Mouse (Mus musculus) neural tube, embryonic 13.5 days (tissue): ENCODE data around the gene Rbm17. TPM values are rescaled to one million over a fixed set of nuclear protein-coding genes. Genes with fewer than 3 reads are reported as not detected.

Experiments
- ATAC-seq: fragments of 200-750 bp; cut with Nextera tagmentation; 2 replicates; pipeline ENCODE4 v1.8.0; 2017; ENCODE audit warnings: low read depth, mild to moderate bottlenecking, moderate TSS enrichment, moderate library complexity
- H3K27ac ChIP-seq: fragments of 300-500 bp; sonication (generic); replicated peaks from 2 replicates; pipeline ENCODE4 v1.5.1; 2015; ENCODE audit warnings: moderate library complexity, mild to moderate bottlenecking, inconsistent platforms
- H3K27me3 ChIP-seq: fragments of 300-500 bp; sonication (generic); 2 replicates; pipeline ENCODE4 v1.6.1; 2015; ENCODE audit warnings: mild to moderate bottlenecking, inconsistent platforms
- H3K36me3 ChIP-seq: fragments of 300-500 bp; sonication (generic); 2 replicates; pipeline ENCODE4 v1.6.1; 2015; ENCODE audit warnings: mild to moderate bottlenecking, inconsistent platforms
- H3K4me1 ChIP-seq: fragments of 300-500 bp; sonication (generic); replicated peaks from 2 replicates; pipeline ENCODE4 v1.6.1; 2015; ENCODE audit warnings: inconsistent platforms
- H3K4me2 ChIP-seq: fragments of 300-500 bp; sonication (generic); 2 replicates; pipeline ENCODE4 v1.6.1; 2015; ENCODE audit warnings: inconsistent platforms, mild to moderate bottlenecking, moderate library complexity
- H3K4me3 ChIP-seq: fragments of 300-500 bp; sonication (generic); 2 replicates; pipeline ENCODE4 v1.5.1; 2015; ENCODE audit warnings: mild to moderate bottlenecking, inconsistent platforms
- H3K9ac ChIP-seq: fragments of 300-500 bp; sonication (generic); 2 replicates; pipeline ENCODE4 v1.6.1; 2015; ENCODE audit warnings: moderate library complexity, mild to moderate bottlenecking, inconsistent platforms
- H3K9me3 ChIP-seq: fragments of 300-500 bp; sonication (generic); 2 replicates; pipeline ENCODE4 v1.6.1; 2016; ENCODE audit warnings: inconsistent platforms
- WGBS: fragments of 180-500 bp; shearing (Covaris S2); methylation state at CpG from one replicate; pipeline ENCODE4 v1.1.7; 2015; 5-methylcytosine and 5-hydroxymethylcytosine counted together
- polyA plus RNA-seq: library from polyadenylated mRNA; unstranded; fragments of >200 nt; fragmentation: Nextera tagmentation; extraction: Ambion mirVana; gene quantifications from 2 replicates; pipeline ENCODE4 v1.2.1, GENCODE M21; 2015

Gene Rbm17
- polyA plus RNA-seq = 131 and 136 TPM in 2 replicates

DNA sequence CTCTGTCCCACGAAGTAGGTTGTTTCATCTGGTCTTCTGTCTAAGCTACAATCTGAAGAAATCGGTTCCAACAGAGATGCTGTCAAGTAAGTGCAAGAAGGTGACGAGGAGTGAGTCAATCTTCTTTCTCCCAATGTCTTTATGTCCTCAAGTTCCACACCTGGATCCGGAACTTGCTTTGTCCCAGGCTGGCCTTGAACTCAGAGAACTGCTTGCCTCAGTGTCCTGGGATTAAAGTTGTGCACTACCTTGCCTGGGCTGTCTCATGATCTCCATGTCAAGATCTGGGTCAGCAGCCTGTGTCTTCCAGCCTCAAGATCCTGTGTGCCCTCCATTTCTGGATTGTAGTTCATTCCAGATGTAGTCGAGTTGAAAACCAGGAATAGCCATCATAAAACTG is at the start of gene Rbm17:
Gene Rbm17 (minus strand): TSS at position 101 of the 400 bp plus-strand sequence.
- Histone ChIP-seq H3K9me3 (no peaks in the 10 kb centered on the region), H3K9ac (peak within 1 kb of the TSS; percentile 98), H3K4me2 (peak within 1 kb of the TSS; percentile 73), H3K27ac (peak within 1 kb of the TSS; percentile 81), H3K36me3 (peaks cover 16% of the 10 kb centered on the region), H3K4me1 (peaks cover 15% of the 10 kb centered on the region), H3K27me3 (no peaks in the 10 kb centered on the region), H3K4me3 (peak within 1 kb of the TSS; percentile 95)
- 86% methylated on average over 5 of the region's 5 CpGs for WGBS
- no peak for ATAC-seq

DNA sequence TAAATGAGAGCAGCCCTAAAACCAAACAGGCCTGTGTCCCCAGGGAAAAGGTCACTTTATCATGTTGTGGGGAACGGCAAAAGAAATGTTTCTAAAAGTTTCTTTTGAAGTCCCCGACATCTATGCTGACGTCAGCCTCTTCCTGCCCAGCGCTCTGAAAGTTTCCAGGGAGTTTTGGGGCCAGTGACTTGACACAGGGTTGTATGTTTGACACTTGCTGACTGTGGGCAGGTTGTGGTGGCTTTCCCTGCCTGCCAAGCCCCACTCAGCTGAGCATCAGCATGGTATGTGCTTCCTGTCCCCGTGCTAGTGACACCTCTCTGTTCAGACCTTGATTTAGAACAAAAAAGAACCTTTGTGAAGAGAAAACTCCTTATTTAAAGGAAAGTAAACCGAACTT is 49.4 kb upstream of the Rbm17 start:
- Histone ChIP-seq H3K9ac (no peak overlapping the region), H3K4me2 (no peak overlapping the region), H3K36me3 (no peaks in the 10 kb centered on the region), H3K9me3 (no peaks in the 10 kb centered on the region), H3K4me1 (no peaks in the 10 kb centered on the region), H3K27me3 (no peaks in the 10 kb centered on the region), H3K4me3 (no peak overlapping the region), H3K27ac (no peak overlapping the region)
- no peak for ATAC-seq
- WGBS = 66% methylated on average over 6 of the region's 6 CpGs

DNA sequence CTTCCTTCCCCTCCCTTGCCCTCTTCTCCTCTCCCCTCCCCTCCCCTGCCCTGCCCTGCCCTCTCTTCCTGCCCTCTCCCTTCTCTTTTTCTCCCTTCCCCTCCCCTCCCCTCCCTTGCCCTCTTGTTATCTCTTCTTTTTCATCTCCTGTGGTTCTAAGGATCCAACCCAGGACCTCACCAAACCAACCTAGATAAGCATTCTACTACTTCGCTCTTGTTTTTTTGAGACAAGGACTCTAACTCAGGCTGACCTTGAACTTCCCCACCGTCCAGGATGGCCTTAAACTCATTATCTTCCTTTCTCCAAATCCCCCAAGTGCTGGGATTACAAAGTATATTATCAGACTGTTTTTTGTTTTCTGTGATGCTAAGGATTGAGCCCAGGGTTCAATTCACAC is 48.8 kb upstream of the Rbm17 start:
- Histone ChIP-seq H3K9me3 (no peaks in the 10 kb centered on the region), H3K36me3 (no peaks in the 10 kb centered on the region), H3K4me1 (no peaks in the 10 kb centered on the region), H3K4me3 (no peak overlapping the region), H3K27me3 (no peaks in the 10 kb centered on the region), H3K4me2 (no peak overlapping the region), H3K9ac (no peak overlapping the region), H3K27ac (no peak overlapping the region)
- ATAC-seq = no peak
- 75% methylated on average over 2 of the region's 2 CpGs for WGBS

DNA sequence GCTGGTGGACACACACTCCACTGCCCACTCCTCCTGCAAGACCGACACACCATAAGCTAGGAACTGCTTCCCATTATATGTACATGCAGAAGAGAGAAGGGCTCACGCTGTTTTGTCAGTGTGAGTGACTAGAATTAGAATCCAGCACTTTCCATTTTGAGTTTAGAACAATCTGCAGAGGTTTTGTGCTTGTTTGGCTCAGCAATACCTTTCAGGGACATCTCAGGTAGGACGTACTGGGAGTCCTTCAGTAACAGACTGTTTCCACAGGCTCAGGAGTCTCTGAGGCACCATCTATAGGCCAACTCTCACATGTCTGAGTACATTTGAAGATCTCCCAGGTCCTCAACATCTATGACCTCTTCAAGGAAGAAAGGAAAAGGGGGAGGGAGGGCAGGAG is 48.2 kb upstream of the Rbm17 start:
- no peak for ATAC-seq
- Histone ChIP-seq H3K27me3 (no peaks in the 10 kb centered on the region), H3K36me3 (no peaks in the 10 kb centered on the region), H3K4me3 (no peak overlapping the region), H3K27ac (no peak overlapping the region), H3K9ac (no peak overlapping the region), H3K4me2 (no peak overlapping the region), H3K4me1 (no peaks in the 10 kb centered on the region), H3K9me3 (no peaks in the 10 kb centered on the region)
- 88% methylated on average over 3 of the region's 3 CpGs for WGBS

DNA sequence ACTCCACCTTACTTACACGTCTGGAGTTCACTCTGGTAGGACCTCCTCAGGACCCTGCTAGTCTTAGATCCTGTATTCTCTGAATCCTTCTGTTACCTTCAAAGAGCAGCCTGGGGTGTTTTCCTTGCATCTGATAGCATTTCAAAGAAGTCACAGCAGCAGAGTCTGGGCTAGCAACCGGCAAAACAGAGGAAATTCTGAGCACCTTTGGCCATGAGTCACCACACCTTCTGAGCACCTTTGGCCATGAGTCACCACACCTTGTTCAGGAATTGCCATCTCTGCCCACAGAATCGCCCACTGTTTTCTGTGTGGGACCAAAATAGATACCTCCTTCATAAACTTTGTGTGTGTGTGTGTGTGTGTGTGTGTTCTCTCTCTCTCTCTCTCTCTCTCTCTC is 47.5 kb upstream of the Rbm17 start:
- Histone ChIP-seq H3K4me2 (no peak overlapping the region), H3K9ac (no peak overlapping the region), H3K9me3 (no peaks in the 10 kb centered on the region), H3K4me1 (no peaks in the 10 kb centered on the region), H3K27ac (no peak overlapping the region), H3K36me3 (no peaks in the 10 kb centered on the region), H3K27me3 (no peaks in the 10 kb centered on the region), H3K4me3 (no peak overlapping the region)
- 57% methylated on average over 3 of the region's 3 CpGs for WGBS
- no peak for ATAC-seq

DNA sequence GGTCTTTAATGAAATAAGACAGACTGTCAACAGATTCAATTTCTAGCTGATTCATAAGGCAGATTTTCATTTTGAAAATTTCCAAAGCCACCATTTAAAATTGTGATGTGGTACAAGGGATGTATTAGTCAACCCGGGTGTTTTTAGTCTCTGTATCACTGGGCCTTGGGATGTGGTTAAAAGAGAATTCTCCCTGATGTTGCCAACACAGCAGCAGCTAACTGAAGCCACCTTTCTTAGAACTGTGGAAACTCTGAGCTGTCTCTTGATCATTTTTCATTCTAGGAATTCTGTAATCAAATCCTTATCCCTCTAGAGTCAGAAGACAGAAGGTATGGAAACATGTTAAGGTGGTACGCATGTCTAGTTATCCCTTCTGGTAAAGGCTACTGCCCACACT is 41.3 kb upstream of the Rbm17 start:
- 88% methylated on average over 2 of the region's 2 CpGs for WGBS
- Histone ChIP-seq H3K9ac (no peak overlapping the region), H3K27me3 (no peaks in the 10 kb centered on the region), H3K27ac (no peak overlapping the region), H3K4me1 (no peaks in the 10 kb centered on the region), H3K9me3 (no peaks in the 10 kb centered on the region), H3K4me2 (no peak overlapping the region), H3K4me3 (no peak overlapping the region), H3K36me3 (no peaks in the 10 kb centered on the region)
- no peak for ATAC-seq

DNA sequence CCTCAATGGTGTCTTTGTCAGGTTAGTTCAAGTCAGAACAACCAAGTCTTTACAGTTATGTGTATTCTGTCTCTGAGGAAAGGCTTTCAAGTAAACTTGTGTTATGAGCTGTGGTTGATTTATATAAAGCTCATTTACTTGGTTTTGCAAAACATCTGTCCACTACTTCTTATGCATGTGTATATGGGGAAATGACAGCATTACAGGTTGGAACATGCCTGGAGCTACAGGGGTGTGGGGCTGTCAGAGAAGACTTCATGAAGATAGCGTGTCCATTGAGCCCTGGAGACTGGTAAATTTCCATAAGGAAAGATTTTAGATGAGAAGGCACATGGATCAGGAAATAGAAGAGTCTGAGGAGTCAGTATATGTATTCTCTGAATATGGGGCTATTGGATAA is 40.1 kb upstream of the Rbm17 start:
- H3K4me1 ChIP-seq = no peaks in the 10 kb centered on the region
- H3K36me3 ChIP-seq = no peaks in the 10 kb centered on the region
- WGBS = 91% methylated on average over 1 of the region's 1 CpGs
- no peaks in the 10 kb centered on the region for H3K27me3 ChIP-seq
- H3K4me3 ChIP-seq = no peak overlapping the region
- no peak overlapping the region for H3K27ac ChIP-seq
- no peak overlapping the region for H3K9ac ChIP-seq
- H3K9me3 ChIP-seq = no peaks in the 10 kb centered on the region
- H3K4me2 ChIP-seq = no peak overlapping the region
- no peak for ATAC-seq

DNA sequence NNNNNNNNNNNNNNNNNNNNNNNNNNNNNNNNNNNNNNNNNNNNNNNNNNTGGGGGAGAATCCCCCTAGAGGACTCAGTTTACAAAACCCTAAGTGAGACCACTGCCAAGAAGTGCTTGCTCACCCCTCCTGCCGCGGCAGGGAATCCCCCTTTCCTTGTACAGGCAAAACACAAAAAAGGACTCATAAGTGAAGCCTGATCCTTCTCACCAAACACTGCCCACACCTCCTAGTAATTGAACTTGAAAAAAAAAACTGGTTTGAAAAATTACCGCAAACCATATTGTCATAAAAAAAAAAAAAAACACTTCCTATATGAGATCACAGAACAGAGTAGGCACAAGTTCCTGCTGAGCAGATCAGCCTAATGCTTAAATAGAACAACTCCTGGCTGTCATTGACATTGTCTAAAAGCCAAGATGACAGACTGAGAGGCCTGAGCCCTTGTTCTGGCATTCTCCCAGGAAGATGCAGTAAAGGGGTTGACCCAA is 38.5 kb upstream of the Rbm17 start, which contains the start of gene Il2ra:
Gene Il2ra (plus strand): TSS at position 357 of the 491 bp plus-strand sequence.
- Histone ChIP-seq H3K9ac (no peak within 1 kb of the TSS), H3K4me1 (no peaks in the 10 kb centered on the region), H3K9me3 (no peaks in the 10 kb centered on the region), H3K36me3 (no peaks in the 10 kb centered on the region), H3K27me3 (no peaks in the 10 kb centered on the region), H3K4me2 (no peak within 1 kb of the TSS), H3K4me3 (no peak within 1 kb of the TSS), H3K27ac (no peak within 1 kb of the TSS)
- WGBS = 90% methylated on average over 3 of the region's 3 CpGs
- no peak for ATAC-seq

DNA sequence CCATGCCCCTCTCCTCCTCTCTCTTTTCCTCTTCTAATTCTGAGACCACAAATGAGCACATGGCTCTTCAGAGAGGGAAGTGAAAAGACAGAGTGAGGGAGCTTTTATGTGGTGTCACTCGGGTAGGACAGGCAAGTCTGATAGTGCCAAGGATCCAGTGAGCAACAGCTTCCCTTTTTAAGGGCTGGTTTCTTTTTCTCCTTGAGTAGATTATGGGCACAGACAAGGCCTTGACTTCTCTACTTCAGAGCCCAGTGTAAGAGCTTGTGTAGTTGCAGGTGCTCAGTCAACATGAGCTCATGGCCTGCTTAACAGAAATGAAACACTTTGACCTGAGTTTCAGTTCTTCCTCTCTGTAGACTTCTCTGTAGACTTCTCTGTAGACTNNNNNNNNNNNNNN is 33.2 kb upstream of the Rbm17 start:
- no peaks in the 10 kb centered on the region for H3K9me3 ChIP-seq
- no peak overlapping the region for H3K4me3 ChIP-seq
- WGBS = 83% methylated on average over 1 of the region's 1 CpGs
- no peaks in the 10 kb centered on the region for H3K4me1 ChIP-seq
- no peak overlapping the region for H3K9ac ChIP-seq
- ATAC-seq = no peak
- H3K27ac ChIP-seq = no peak overlapping the region
- no peaks in the 10 kb centered on the region for H3K27me3 ChIP-seq
- H3K36me3 ChIP-seq = no peaks in the 10 kb centered on the region
- no peak overlapping the region for H3K4me2 ChIP-seq

DNA sequence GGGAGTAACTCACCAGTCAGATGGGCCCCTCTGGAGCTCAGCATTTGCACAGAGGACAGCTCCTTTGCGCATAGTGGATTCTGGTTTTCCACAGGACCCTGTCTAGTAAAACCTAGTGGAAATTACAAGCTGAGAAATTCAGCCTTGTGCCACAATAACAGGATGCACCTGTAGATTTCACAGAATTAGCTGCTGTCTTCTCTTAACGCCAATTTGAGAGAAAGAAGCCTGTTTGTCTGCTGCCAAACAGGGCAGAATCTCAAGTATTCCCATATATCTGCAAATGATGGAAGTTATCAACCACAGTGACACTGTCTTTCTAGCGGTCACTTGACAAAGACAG is 32.2 kb upstream of the Rbm17 start:
- Histone ChIP-seq H3K9ac (no peak overlapping the region), H3K27ac (no peak overlapping the region), H3K9me3 (no peaks in the 10 kb centered on the region), H3K4me2 (no peak overlapping the region), H3K27me3 (no peaks in the 10 kb centered on the region), H3K4me1 (no peaks in the 10 kb centered on the region), H3K36me3 (no peaks in the 10 kb centered on the region), H3K4me3 (no peak overlapping the region)
- ATAC-seq = no peak
- 78% methylated on average over 3 of the region's 3 CpGs for WGBS

DNA sequence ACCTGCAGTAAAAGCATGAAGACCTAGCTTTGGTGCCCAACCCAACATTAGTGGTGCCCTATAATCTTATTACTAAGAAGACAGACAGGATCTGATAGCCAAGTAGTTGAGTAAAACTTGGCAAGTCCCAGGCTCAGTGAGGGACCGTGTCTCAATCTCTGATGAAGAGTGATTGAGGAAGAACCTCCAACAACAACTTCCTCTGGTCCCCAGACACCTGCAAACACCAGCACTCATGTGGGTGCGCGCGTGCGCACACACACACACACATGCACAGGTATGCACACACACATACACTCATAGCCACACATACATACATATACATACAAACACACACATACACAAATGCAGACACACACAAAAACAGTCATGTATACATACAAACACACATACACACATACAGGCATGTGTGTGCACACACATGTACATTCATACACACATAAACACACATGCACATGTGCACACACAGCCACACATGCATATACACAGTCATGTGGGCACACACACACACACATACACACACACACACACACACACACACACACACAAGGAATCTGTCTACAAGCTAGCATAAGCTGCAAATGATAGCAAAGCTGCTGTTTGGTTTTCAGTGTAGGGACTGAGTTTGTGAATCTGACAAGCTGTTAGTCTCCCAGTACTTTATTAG is 31.7 kb upstream of the Rbm17 start:
- no peak for ATAC-seq
- Histone ChIP-seq H3K9me3 (no peaks in the 10 kb centered on the region), H3K4me1 (no peaks in the 10 kb centered on the region), H3K27ac (no peak overlapping the region), H3K4me2 (no peak overlapping the region), H3K36me3 (no peaks in the 10 kb centered on the region), H3K27me3 (no peaks in the 10 kb centered on the region), H3K4me3 (no peak overlapping the region), H3K9ac (no peak overlapping the region)
- 96% methylated on average over 5 of the region's 5 CpGs for WGBS

DNA sequence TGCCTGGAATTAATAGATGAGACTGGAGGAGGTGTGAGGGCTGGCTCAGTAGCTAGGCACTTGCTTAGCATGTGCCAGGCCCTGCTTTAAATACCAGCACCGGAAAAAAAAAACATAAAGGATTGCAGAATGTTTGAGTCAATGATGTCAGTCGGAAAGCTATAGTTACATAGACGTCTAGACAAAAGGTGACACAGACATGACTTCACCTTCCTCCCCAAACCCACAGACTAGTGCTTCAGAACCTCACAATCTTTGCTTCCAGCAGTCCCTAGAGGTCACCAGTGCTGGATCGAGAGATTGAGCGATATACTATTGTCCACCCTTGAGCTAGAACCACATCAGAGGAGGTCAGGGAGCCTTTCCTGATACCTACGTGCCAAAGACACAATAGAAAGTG is 31.1 kb upstream of the Rbm17 start:
- no peak for ATAC-seq
- 83% methylated on average over 6 of the region's 6 CpGs for WGBS

DNA sequence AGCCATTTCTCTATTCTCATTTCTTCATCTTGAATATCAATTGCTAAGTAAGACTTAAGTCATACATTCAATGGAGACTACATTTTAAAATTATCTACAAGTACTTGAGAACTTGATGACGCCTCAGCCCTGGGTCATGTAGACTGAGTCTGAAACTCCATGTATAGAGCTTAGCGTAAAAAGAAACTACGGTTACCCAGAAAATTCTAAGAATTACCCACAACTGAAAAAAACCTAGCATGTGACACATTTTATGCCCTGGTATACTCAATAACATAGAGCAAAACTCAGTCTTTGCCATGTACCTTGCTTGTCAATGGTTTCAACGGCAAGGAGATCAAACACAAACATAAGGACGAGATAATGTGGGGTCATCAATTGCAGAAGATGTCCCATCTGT is 21.9 kb upstream of the Rbm17 start, which contains the start of gene Gm17490:
Gene Gm17490 (minus strand): TSS at position 375 of the 400 bp plus-strand sequence.
- Histone ChIP-seq H3K4me3 (no peak within 1 kb of the TSS), H3K4me1 (no peaks in the 10 kb centered on the region), H3K4me2 (no peak within 1 kb of the TSS), H3K27me3 (no peaks in the 10 kb centered on the region), H3K9me3 (no peaks in the 10 kb centered on the region), H3K27ac (no peak within 1 kb of the TSS), H3K36me3 (no peaks in the 10 kb centered on the region), H3K9ac (no peak within 1 kb of the TSS)
- no peak for ATAC-seq
- 96% methylated on average over 5 of the region's 5 CpGs for WGBS

More for the DNA sequence above, 31.1 kb upstream of the Rbm17 start:
- Histone ChIP-seq H3K27ac (no peak overlapping the region), H3K4me1 (no peaks in the 10 kb centered on the region), H3K36me3 (no peaks in the 10 kb centered on the region), H3K9ac (no peak overlapping the region), H3K27me3 (no peaks in the 10 kb centered on the region), H3K4me2 (no peak overlapping the region), H3K4me3 (no peak overlapping the region), H3K9me3 (no peaks in the 10 kb centered on the region)
